Mouse (Mus musculus) lung, postnatal 25 days (tissue): ENCODE data around the gene Mapkapk3.

ENCODE experiments used
- DNase-seq: peaks from one replicate; pipeline ENCODE4 v3.0.0; 2022; ENCODE audit warnings: low spot score

The Mapkapk3 gene

DNA sequence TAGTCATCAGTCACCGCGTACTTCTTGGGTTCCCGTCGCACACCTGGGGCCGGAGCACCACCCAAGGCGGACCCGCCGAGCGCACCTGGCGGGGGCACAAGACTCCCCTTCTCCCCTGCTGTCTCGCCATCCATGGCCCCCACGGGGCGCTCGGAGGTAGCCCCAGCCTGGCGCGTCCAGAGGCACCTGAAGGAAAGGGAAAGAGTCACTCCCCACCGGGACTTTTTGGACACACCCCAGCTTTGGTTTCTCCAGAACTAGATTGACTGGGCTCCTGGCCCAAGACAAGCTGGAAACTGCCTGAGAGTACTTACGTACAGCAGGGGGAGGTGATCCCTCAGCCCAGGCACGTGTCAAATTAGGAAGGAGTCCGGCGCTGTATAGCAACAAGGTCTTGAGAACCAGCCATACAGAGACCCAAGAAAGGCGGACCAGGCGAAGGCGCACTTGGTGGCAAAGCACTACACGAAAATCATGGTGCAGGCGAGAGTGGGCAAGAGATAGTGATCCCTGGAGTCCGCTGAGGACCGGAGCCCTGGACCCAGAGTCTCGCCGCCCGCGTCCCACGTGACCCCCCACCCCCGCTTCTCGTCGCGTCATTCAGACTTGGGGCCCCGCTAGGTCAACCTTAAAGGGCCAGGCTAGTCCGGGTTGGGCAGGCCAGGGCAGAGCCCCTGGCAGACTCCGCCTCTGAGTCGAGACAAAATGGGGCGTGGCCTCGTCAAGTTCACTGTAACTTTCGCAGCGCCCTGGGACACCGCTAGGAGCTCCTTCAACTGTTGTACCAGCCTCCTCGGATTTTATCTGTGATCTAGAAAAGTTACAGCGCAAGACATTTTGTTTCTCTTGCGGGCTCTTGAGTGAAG lies at the start of gene Mapkapk3:
TSS of gene Mapkapk3 (minus strand) at position 667 of the 866 bp plus-strand sequence.
- DNase-seq = peak; percentile 95

GRCm38 (mm10) chr9:107338172-107338883 lies 48.7 kb upstream of the Mapkapk3 start, which contains the start of gene Hemk1:
Gene Hemk1, minus strand, starts transcription at chr9:107338350.
- DNase-seq = peak; percentile 77

- DNase-seq = no peak
Observed at GRCm38 (mm10) chr9:107336386-107336785, 46.7 kb upstream of the Mapkapk3 start.

GRCm38 (mm10) chr9:107335909-107336308 lies 46.2 kb upstream of the Mapkapk3 start:
- DNase-seq = peak; percentile 77

- no peak for DNase-seq
Observed at GRCm38 (mm10) chr9:107335046-107335445, 45.4 kb upstream of the Mapkapk3 start.

DNA sequence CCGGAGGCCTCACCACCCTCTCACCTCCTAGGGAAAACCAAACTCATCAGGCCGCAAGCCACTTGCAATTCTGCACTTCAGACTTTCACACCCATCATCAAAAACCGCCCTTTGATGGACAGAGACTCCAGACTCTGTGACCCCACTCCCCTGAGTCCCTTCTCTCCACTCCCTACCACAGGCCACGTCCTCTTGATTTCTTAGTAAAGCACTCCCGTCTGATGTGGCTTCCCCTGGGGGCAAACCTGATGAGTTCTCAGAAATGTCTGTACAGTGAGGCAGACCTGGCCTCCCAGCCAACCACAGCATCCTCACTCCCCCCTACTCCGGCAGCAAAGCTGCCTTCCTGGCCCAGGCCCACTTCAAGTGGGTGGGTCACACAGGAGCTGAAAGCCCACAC lies 44.7 kb upstream of the Mapkapk3 start:
- DNase-seq = peak; percentile 21

- no peak for DNase-seq
Observed at GRCm38 (mm10) chr9:107333686-107334085, 44.0 kb upstream of the Mapkapk3 start.

DNA sequence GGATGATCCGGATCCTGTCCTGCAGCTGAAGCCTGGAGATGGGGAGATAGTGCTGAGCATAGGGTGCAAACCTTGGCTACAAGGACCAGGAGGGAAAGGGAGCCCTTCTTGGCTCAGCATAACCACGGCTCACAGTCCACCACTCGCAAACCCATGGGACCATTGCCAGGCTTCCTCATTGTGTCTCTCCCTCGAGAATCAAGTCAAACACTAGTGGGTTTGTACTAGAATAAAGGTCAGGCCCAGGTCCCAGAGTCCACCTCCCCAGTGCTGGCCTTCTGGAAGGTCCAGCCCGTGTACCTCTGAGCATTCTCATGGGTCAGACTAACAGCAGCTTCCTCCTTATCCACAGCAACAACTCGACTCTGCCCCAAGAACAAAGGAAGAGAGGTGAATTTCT lies 41.1 kb upstream of the Mapkapk3 start:
- DNase-seq = no peak

- peak; percentile 86 for DNase-seq
Observed at GRCm38 (mm10) chr9:107327879-107328620, 38.4 kb upstream of the Mapkapk3 start.

- DNase-seq = peak; percentile 65
Observed at GRCm38 (mm10) chr9:107325904-107326303, 36.2 kb upstream of the Mapkapk3 start.

GRCm38 (mm10) chr9:107324799-107325561 lies 35.3 kb upstream of the Mapkapk3 start:
- DNase-seq = no peak

GRCm38 (mm10) chr9:107323558-107323957 lies 33.9 kb upstream of the Mapkapk3 start:
- DNase-seq = peak; percentile 86

- peak; percentile 52 for DNase-seq
Observed at GRCm38 (mm10) chr9:107322461-107323050, 32.9 kb upstream of the Mapkapk3 start.

- DNase-seq = no peak
Observed at GRCm38 (mm10) chr9:107315791-107316190, 26.1 kb upstream of the Mapkapk3 start.

- no peak for DNase-seq
Observed at GRCm38 (mm10) chr9:107313926-107314325, 24.2 kb upstream of the Mapkapk3 start.

DNA sequence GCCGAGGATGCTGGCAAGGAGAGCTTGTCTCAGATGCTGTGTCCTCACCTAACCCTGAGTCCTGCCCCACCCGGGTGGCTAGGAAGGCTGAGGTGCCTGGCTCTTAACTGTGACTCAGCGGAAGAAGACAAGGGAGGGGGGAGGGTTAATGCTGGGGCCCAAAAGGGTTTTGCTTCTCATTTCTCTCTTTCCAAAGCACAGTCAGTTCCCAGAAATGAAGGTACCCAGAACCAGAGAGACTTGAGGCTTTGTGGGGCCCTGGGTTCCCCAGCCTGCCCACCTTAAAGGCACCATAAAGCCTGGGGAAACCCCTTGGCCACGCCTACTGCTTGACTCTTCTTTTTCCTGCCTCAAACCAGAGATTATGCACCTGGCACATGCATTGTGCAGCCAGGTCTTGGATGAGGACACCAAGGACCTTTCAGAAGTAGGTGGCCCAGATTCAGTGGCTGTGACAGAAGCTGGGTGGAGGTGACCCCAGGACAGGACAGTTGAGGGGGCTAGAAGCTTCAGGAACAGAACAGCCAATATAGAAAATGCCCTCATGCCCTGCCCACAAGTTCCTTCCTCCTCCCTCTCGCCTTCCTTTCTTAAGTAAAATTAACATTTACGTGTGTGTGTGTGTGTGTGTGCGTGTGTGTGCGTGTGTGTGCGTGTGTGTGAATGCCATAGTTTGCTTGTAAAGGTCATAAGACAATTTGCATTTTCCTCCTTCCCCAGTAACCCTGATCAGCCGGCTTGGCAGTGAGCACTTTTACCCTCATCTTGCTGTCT lies 23.3 kb upstream of the Mapkapk3 start:
- DNase-seq = no peak

DNA sequence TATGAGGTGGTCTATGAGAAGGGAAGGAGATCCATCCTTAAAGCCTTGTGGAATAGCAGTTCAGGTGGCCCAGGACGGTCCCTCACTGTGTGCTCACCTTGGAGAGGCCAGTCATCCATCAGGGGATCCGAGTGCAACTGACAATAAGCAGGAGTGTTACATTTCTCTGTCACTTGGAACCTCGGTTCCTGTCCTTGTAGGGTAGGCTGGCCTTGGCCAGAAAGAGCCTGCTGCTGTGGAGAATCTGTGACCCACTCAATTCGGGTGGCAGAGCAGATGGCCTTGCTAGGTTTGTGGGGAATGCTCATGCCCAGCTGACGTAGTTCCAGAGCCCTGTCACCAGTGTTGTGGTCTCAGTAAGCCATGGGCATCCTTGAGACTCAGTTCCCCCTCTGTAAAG lies 19.9 kb upstream of the Mapkapk3 start:
- DNase-seq = no peak

GRCm38 (mm10) chr9:107309171-107309570 lies 19.5 kb upstream of the Mapkapk3 start:
- DNase-seq = no peak

GRCm38 (mm10) chr9:107308346-107309000 lies 18.8 kb upstream of the Mapkapk3 start:
- DNase-seq = no peak

GRCm38 (mm10) chr9:107307886-107308285 lies 18.2 kb upstream of the Mapkapk3 start:
- peak; percentile 86 for DNase-seq
